Mouse (Mus musculus): ENCODE measurements at regions not wholly inside any gene's neighbourhood (a gene's known extent, or its start where the extent isn't known, plus 50 kb on each side); places are given as distances from the start of the nearest gene placed in this dataset.

- TF ChIP-seq CTCF (IDR thresholded peaks at IDR 0.05; ENCODE audit: borderline replicate concordance, extremely low read depth, insufficient read depth, insufficient read length): no peak
- no peak for TF ChIP-seq POLR2A (IDR thresholded peaks at IDR 0.05; ENCODE audit: borderline replicate concordance, extremely low read depth, insufficient read depth, insufficient read length, poor library complexity, severe bottlenecking)
Observed at GRCm38 (mm10) chr1:184291129-184291528, 257.0 kb upstream of the 1700056E22Rik start.

Measured in brain, embryonic 14.5 days (tissue).